Mouse (Mus musculus): ENCODE measurements around the gene Sulf2.

The Sulf2 gene

GRCm38 (mm10) chr2:166069738-166070137 lies 85.7 kb downstream of the Sulf2 start:
- no peak for ATAC-seq (ENCODE audit: insufficient number of reproducible peaks, low FRiP score, low TSS enrichment)

GRCm38 (mm10) chr2:166069164-166069563 lies 86.3 kb downstream of the Sulf2 start:
- no peak for ATAC-seq (ENCODE audit: insufficient number of reproducible peaks, low FRiP score, low TSS enrichment)

GRCm38 (mm10) chr2:166068261-166068660 lies 87.2 kb downstream of the Sulf2 start:
- ATAC-seq (ENCODE audit: insufficient number of reproducible peaks, low FRiP score, low TSS enrichment) = no peak

GRCm38 (mm10) chr2:166066434-166066833 lies 89.0 kb downstream of the Sulf2 start:
- ATAC-seq (ENCODE audit: insufficient number of reproducible peaks, low FRiP score, low TSS enrichment) = no peak

GRCm38 (mm10) chr2:166062431-166062830 lies 93.0 kb downstream of the Sulf2 start:
- ATAC-seq (ENCODE audit: insufficient number of reproducible peaks, low FRiP score, low TSS enrichment) = no peak

- no peak for ATAC-seq (ENCODE audit: insufficient number of reproducible peaks, low FRiP score, low TSS enrichment)
These were observed 93.5 kb downstream of the Sulf2 start for GRCm38 (mm10) chr2:166062008-166062407.

- ATAC-seq (ENCODE audit: insufficient number of reproducible peaks, low FRiP score, low TSS enrichment) = no peak
These were observed 95.6 kb downstream of the Sulf2 start for GRCm38 (mm10) chr2:166059684-166060423.

GRCm38 (mm10) chr2:166054002-166054539 lies 101.4 kb downstream of the Sulf2 start:
- no peak for ATAC-seq (ENCODE audit: insufficient number of reproducible peaks, low FRiP score, low TSS enrichment)

GRCm38 (mm10) chr2:166051966-166052365 lies 103.5 kb downstream of the Sulf2 start:
- ATAC-seq (ENCODE audit: insufficient number of reproducible peaks, low FRiP score, low TSS enrichment) = no peak

GRCm38 (mm10) chr2:166051421-166051820 lies 104.0 kb downstream of the Sulf2 start:
- no peak for ATAC-seq (ENCODE audit: insufficient number of reproducible peaks, low FRiP score, low TSS enrichment)

GRCm38 (mm10) chr2:166048852-166049251 lies 106.6 kb downstream of the Sulf2 start:
- no peak for ATAC-seq (ENCODE audit: insufficient number of reproducible peaks, low FRiP score, low TSS enrichment)

GRCm38 (mm10) chr2:166047931-166048330 lies 107.5 kb downstream of the Sulf2 start:
- no peak for ATAC-seq (ENCODE audit: insufficient number of reproducible peaks, low FRiP score, low TSS enrichment)

- ATAC-seq (ENCODE audit: insufficient number of reproducible peaks, low FRiP score, low TSS enrichment) = no peak
These were observed 109.6 kb downstream of the Sulf2 start for GRCm38 (mm10) chr2:166045549-166046501.

- ATAC-seq (ENCODE audit: insufficient number of reproducible peaks, low FRiP score, low TSS enrichment) = no peak
These were observed 110.5 kb downstream of the Sulf2 start for GRCm38 (mm10) chr2:166045006-166045405.

- no peak for ATAC-seq (ENCODE audit: insufficient number of reproducible peaks, low FRiP score, low TSS enrichment)
These were observed 112.9 kb downstream of the Sulf2 start for GRCm38 (mm10) chr2:166042542-166042941.

- no peak for ATAC-seq (ENCODE audit: insufficient number of reproducible peaks, low FRiP score, low TSS enrichment)
These were observed 115.8 kb downstream of the Sulf2 start for GRCm38 (mm10) chr2:166039681-166040080.

GRCm38 (mm10) chr2:166035725-166036124 lies 119.7 kb downstream of the Sulf2 start:
- ATAC-seq (ENCODE audit: insufficient number of reproducible peaks, low FRiP score, low TSS enrichment) = no peak

- ATAC-seq (ENCODE audit: insufficient number of reproducible peaks, low FRiP score, low TSS enrichment) = no peak
These were observed 120.4 kb downstream of the Sulf2 start for GRCm38 (mm10) chr2:166034967-166035490.

- no peak for ATAC-seq (ENCODE audit: insufficient number of reproducible peaks, low FRiP score, low TSS enrichment)
These were observed 122.8 kb downstream of the Sulf2 start for GRCm38 (mm10) chr2:166032628-166033027.

GRCm38 (mm10) chr2:166031120-166031929 lies 124.1 kb downstream of the Sulf2 start:
- ATAC-seq (ENCODE audit: insufficient number of reproducible peaks, low FRiP score, low TSS enrichment) = no peak

All from cerebellum, adult (tissue).